Mouse (Mus musculus): Measurements from ENCODE around the gene Tmem150b.

Gene Tmem150b

DNA sequence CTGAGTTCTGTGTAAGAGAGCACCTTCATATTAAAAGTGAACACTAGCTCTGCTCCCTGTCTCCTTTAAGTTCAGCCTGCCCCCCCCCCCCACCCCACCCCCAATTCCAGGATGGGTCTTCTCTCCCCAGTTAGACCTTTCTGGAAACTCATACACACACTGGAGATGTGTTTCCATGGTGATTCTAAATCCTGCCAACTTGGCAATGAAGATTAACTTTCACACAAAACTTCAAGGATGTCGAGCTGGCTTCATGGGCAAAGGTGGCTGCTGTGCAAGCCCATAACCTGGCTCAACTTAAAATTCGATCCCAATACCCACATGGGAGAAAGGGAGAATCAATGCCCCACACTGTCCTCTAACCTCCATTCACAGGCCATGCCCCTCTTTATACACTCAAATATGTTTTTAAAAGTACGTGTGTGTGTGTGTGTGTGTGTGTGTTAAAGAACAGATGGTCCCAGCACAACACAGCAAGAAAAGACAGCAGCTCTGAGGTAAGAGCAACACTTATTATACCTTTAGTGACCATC, 65.1 kb downstream of the Tmem150b start:
- no peak for DNase-seq

DNA sequence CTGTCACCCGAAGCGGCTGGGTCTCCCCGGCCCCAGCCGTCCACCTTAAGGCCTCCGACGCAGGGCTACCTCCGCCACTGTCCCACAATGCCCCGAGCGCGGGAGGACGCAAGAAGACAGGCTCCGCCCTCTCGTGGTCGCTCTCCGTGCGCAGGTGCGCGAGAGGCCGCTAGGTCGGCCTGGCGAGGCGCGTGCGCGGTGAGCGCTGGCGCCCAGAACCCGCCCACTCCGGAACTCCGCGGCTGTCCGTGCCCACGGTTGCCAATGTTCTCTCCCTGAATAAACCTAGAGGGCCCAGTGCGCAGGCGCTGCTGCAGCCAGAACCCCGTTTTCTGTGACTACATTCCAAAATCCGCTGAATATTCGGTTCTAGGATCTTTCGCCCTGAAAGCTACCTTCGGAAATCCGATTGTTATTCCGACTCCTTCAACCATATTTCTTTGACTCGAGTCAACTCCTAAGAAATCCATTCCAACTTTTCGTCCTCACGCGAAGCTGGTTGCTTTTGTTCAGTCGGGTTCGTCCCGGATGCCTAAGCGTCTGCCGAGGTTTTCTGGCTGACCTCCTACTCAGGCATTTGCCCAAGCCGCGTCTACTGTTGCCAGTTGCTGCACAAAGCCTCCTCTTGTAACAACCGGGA, 66.0 kb downstream of the Tmem150b start, which contains the start of gene Ppp6r1:
TSS of gene Ppp6r1 (minus strand) at position 108 of the 640 bp plus-strand sequence.
- DNase-seq: peak; percentile 98

DNA sequence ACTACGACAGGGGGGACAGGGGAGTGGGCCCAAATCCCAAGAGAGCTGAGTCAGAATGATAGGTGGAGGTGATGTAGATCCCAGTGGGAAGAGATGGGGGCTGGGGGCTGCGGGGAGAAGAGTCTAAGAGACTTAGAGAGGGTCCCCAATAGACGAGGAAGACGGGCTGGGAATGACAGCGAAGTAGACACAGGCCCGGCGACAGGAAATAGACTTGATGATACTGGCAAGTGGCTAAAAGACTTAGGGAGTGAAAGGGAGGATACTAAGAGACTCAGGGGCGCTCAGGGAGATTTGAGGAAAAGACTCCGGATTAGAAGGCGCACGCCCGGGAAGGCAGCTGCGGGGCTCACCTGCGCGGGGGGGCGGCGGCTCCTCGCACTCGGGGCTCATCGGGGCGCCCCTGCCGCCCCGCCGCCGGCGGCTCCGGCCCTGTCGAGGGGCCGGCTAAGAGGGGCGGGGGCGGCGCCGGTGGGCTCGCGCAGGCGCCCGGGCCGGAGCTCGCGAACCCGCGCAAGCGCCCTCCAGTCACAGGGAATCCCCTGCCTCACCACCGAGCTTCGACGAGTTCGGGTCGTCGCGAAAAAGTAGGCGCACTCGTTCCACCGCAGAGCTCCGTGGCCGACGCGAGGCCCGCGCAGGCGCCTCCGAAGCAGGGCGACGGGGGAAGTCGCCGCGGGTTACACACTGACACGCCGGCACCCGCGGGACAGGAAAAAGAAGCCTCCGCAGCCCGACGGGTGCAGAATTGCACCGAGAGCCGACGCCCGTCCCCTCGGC, 66.7 kb downstream of the Tmem150b start:
- DNase-seq: no peak

DNA sequence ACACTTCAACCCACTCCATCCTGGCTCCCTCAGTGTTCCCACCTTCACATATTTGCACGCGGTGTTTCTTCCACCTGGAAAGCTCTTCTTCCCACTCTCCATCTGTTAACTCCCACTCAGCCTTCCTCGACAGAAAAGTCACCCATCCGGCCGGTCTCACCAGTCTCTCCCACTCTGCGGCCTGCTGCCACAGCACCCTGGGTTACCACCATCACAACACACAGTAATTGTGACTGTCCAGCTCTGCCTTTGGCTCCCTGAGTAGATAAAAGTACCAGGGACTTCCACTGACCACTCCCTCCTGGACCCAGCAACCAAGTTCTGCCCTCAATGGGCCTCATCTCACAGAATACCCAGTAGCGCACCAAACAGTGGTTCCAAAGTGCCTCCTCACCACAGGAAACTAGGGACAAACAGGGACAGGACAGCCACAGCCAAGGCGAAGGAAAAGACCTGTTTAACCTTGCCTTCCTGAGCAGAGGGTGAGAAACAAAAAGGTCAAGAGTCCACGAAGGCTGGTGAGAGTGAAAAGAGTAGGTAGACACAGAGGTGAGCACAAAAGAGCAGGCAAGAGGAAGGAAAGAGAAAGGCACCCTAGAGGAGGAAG, 67.4 kb downstream of the Tmem150b start:
- DNase-seq: peak; percentile 6
